Mouse (Mus musculus): ENCODE results near the gene Ears2. TPM values are rescaled to one million over a fixed set of nuclear protein-coding genes. Genes with fewer than 3 reads are reported as not detected.

Gene Ears2
- polyA plus RNA-seq, 1 experiment = 11.0 TPM

DNA sequence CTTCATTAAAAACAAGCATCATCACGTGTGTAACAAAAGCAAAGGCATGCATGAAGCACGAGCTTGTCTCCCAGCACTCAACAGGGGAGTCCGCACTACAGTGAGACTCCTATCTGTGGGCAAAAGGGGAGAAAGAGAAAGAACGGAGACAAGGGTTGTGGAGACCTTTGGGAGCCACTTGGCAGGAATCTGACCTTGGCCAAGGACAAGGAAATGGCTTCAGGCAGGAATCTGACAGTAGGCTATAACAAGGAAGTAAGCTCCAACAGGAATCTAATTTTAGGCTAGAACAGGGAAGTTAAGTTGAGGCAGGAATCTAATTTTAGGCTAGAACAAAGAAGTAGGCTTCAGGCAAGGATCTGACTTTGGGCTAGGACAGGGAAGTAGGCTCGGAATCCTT is 71.1 kb downstream of the Ears2 start:
- H3K36me3 ChIP-seq (ENCODE audit: control insufficient read depth, insufficient read depth) = peaks cover 25% of the 10 kb centered on the region
- no peak for TF ChIP-seq CTCF (IDR thresholded peaks at IDR 0.05; ENCODE audit: control insufficient read depth, insufficient read depth, insufficient read length)
- no peak for TF ChIP-seq FOSL1 (IDR thresholded peaks at IDR 0.05; ENCODE audit: insufficient read depth, low read length, poor library complexity, severe bottlenecking)
- TF ChIP-seq MYOD1 (IDR thresholded peaks at IDR 0.05; ENCODE audit: control insufficient read depth, insufficient read length, low read depth) = no peak
- no peak for TF ChIP-seq USF1 (IDR thresholded peaks at IDR 0.05; ENCODE audit: low read depth)
- TF ChIP-seq MYOG (IDR thresholded peaks at IDR 0.05; ENCODE audit: control insufficient read depth, extremely low read depth, insufficient read length) = no peak
- no peak for TF ChIP-seq CEBPB (IDR thresholded peaks at IDR 0.05; ENCODE audit: low read depth)
- no peak for TF ChIP-seq MAX (IDR thresholded peaks at IDR 0.05)

More for the DNA sequence above, 71.1 kb downstream of the Ears2 start:
- H3K79me3 ChIP-seq (ENCODE audit: low read depth) = no peaks in the 10 kb centered on the region
- H3K27me3 ChIP-seq (ENCODE audit: control insufficient read depth, insufficient read depth, insufficient read length) = no peaks in the 10 kb centered on the region
- no peak overlapping the region for H3K4me3 ChIP-seq (ENCODE audit: insufficient read depth, poor library complexity, severe bottlenecking)
- H3ac ChIP-seq (ENCODE audit: control insufficient read depth, insufficient read length, low read depth) = no peak overlapping the region
- no peaks in the 10 kb centered on the region for H3K79me2 ChIP-seq (ENCODE audit: control insufficient read depth, insufficient read depth)

Other genes with a start within 250 kb of the Ears2 start
- gene Scnn1b, start 202.2 kb downstream of the Ears2 start, polyA plus RNA-seq (2012; fragmentation: generic; extraction: Trizol) = not detected
- gene Cog7, start 85.6 kb downstream of the Ears2 start, polyA plus RNA-seq (2012; fragmentation: generic; extraction: Trizol) = 14.0 TPM
- gene Gga2, start 46.0 kb downstream of the Ears2 start, polyA plus RNA-seq (2012; fragmentation: generic; extraction: Trizol) = 86.2 TPM
- gene Ubfd1, start 88 bp downstream of the Ears2 start, polyA plus RNA-seq (2012; fragmentation: generic; extraction: Trizol) = 28.4 TPM
- gene Ndufab1, start 34.6 kb upstream of the Ears2 start, polyA plus RNA-seq (2012; fragmentation: generic; extraction: Trizol) = 813 TPM
- 2.8 TPM for gene Palb2, start 65.7 kb upstream of the Ears2 start, polyA plus RNA-seq (2012; fragmentation: generic; extraction: Trizol)
- gene Dctn5, start 65.8 kb upstream of the Ears2 start, polyA plus RNA-seq (2012; fragmentation: generic; extraction: Trizol) = 59.1 TPM
- gene Plk1, start 92.2 kb upstream of the Ears2 start, polyA plus RNA-seq (2012; fragmentation: generic; extraction: Trizol) = 161 TPM
- not detected for gene Ern2, start 118.9 kb upstream of the Ears2 start, polyA plus RNA-seq (2012; fragmentation: generic; extraction: Trizol)
- not detected for gene Chp2, start 152.2 kb upstream of the Ears2 start, polyA plus RNA-seq (2012; fragmentation: generic; extraction: Trizol)
- 17.8 TPM for gene Prkcb, start 221.5 kb upstream of the Ears2 start, polyA plus RNA-seq (2012; fragmentation: generic; extraction: Trizol)

Measured in C2C12 (cell line).